Mouse (Mus musculus) inflammation-experienced regulatory T-cells (primary cell): ENCODE data around the gene Ccnl1. TPM values are rescaled to one million over a fixed set of nuclear protein-coding genes. Genes with fewer than 3 reads are reported as not detected.

Experiments
- polyA plus RNA-seq, 2 experiments: library from polyadenylated mRNA; unstranded; fragments of 100-300 nt; shearing (Covaris generic); gene quantifications; one replicate each; pipeline ENCODE4 v1.2.1; 2017

Gene Ccnl1
- polyA plus RNA-seq: 100 to 1,000 TPM; 261 to 323 TPM

DNA sequence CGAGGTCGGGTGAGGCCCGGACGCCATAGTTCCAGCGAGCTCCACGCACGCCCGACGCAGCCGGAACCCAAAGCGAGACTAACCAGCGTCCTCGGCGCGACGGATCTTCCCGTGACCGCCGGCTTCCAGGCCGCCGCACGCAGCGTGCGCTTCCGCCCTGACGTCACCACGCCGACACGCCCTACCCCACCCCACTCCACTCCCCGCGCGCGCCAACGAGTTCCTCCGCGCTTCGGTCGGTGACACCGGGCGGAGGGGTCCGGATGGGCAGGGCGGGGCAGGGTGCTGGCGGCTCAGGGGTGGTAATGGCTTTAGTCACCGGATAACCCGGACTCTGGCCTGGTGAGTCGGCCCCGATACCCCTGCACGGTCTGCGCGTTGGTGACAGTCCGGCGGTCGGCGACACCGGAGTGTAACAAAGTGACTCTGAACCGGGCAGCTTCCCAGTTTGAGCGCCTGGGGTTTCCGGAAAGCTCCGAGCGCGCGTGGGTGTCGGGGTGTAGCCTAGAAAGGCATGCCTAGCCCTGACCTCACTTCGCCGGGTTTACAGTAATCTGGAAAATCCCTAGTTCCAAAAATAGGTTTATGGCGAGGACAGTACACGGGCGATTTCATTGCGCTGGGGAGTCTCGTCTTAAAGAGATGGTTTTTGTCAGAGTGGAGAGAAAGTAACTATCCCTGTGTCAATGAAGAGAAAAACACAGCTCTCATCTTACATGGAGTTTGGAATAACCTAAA, at the start of gene Ccnl1:
Ccnl1 (minus strand) TSS at position 148 of the 738 bp plus-strand sequence.

